Mouse (Mus musculus) kidney, adult 2 months (tissue): ENCODE measurements around the gene Slc4a7.

ENCODE experiments used
- CTCF ChIP-seq: fragments of 200-500 bp; conservative IDR thresholded peaks from 2 replicates; pipeline ENCODE4 v1.5.1; 2011; ENCODE audit warnings: low read depth, mild to moderate bottlenecking, control low read depth, low read length, moderate library complexity, mixed read lengths; ENCODE audit not compliant: insufficient read depth, insufficient read length
- POLR2A ChIP-seq: fragments of 200-500 bp; IDR thresholded peaks from one replicate; pipeline ENCODE4 v1.6.1; 2011; ENCODE audit warnings: low read depth, low read length, control low read depth

- no peak for TF ChIP-seq CTCF
- no peak for TF ChIP-seq POLR2A
Observed at GRCm38 (mm10) chr14:14684771-14685170, 17.3 kb upstream of the Slc4a7 start.
